Mouse (Mus musculus) adrenal gland, adult 2 months (tissue): Measurements from ENCODE around the gene Ptprg. TPM values are rescaled to one million over a fixed set of nuclear protein-coding genes. Genes with fewer than 3 reads are reported as not detected.

Experiments
- DNase-seq: peaks from one replicate; pipeline ENCODE4 v3.0.0; 2021
- polyA plus RNA-seq: library from polyadenylated mRNA; depleted of rRNA; stranded (reverse); fragments of >200 nt; gene quantifications from 2 replicates; pipeline ENCODE4 v1.2.3, GENCODE M21; 2012
- total RNA-seq, 2 experiments: library from RNA; stranded (reverse); gene quantifications; 2 replicates each; pipeline ENCODE4 v1.2.3; 2021

The Ptprg gene
- total and polyA plus RNA-seq, 3 experiments: 92.6 to 130 (median 116) TPM

DNA sequence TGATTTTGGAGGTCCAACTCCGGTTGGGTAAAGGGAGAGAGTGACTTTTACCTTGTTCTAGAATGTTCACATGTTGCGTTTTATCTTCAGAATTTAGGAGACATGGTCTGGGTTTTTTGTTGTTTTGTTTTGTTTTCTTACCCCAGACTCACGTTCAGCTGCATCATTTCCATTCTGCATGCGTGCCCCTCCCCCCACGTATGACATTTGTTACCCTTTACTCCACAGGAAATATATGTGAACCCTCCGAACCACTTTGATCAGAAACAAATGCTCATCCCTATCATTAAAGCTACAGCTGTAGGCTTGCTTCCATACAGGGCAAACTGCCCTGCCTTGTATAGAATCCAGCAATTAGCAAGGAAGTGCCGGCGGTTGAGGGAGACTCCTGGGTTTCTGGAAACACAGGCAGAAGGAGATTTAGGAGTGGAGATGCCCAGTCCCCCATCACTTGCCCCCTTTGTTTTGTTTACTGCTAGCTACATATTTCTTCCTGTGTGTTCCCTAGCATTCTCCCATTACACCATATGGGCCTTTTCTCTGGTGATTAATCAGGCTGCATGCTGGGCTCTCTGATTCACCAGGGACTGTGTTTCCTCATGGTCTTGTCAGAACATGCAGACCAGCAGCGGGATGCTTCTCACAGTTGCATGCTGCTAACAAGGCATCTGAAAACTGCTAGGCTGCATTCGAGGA, 130.2 kb downstream of the Ptprg start:
- DNase-seq: peak; percentile 24

DNA sequence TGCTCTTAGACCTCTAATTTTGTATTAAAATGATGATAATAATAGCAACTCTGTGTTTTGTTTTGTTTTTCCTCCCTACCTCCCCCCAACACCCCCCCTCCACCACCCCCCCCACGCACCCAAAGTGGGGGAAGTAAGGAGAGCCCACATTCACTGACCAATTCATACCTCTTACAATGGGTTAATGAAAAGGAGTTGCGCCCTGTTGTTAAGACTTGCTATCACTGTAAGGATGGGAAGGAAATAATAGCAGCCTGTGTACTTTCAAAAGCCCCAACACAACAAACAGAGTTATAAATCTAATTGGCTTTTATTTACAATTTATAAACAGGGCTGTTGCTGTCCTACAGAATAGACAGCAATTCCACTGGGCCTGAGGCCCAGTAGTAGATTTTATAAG, 130.8 kb downstream of the Ptprg start:
- DNase-seq: no peak

DNA sequence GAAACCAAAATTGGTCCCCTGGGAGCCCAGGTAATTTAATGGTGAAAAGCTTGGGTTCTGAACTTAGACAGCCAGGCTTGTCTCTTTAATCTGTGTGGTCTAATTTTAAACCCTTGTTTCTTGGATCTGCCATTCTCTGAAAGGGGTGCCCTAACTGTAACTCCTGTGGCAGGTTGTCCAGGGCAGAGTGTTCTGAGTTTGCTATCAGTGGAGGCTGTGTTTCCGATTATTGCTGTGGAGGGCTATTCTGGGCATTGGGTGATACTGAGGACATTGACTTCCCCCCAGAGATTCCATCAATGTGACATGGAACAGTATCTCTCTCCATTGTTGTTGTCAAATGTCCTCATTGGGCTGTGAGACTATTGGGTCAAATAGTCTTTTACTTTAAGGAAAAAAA, 134.2 kb downstream of the Ptprg start:
- DNase-seq: no peak

DNA sequence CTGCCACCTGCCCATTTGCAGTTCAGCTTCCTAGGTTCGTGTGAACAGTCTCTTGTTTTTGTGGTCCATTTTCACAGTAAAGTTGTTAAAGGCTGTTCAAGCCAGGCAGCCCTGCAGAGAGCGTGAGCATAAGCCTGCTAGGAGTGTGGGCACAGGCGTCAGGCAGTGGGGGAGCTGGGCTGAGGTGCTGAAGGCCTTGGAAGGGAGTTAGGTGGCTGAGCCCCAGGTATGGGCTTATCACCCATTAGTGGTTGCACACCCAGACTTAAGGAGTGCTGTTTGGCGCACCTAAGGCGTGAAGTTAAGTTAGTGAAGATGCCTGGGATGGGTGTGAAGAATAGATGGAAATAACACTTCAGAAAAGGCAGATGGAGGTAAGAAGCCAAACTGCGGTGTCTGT, 134.8 kb downstream of the Ptprg start:
- DNase-seq: no peak

DNA sequence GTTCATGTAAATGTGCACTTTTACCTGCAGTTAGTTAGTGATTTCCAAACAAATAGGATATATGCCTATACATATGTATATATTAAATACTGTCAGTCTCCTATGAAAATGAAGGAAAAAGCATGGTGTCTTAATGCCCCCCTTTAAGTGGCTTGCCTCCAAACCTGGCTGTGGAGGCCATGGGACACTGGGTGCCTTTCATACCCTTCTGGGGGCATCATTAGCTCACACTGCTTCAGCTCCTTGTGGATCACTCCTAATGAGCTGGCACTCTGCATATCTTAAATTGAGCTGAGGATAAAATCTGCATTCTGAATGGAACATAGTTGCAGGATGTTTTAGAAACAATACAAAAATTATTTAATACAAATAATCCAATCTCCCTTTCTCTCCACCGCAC, 136.7 kb downstream of the Ptprg start:
- DNase-seq: no peak

DNA sequence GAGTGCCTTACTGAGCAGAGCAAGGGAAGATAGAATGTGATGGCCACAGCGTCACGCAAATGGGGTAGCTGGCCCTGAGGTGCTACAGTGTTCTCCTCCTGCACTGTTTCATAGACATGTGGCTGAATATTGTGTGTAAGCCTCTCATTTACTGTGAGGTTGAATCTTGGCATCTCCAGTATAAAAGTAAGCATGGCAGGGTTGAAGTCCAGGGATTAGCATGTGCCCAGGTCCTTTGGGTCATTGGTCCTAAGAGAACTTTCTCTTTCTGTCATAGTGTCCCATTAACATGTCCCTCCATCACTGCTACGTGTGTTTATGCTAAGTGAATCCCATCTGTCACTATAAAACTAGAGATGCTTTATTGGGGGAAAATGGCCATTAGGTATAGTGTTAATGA, 138.2 kb downstream of the Ptprg start:
- no peak for DNase-seq

DNA sequence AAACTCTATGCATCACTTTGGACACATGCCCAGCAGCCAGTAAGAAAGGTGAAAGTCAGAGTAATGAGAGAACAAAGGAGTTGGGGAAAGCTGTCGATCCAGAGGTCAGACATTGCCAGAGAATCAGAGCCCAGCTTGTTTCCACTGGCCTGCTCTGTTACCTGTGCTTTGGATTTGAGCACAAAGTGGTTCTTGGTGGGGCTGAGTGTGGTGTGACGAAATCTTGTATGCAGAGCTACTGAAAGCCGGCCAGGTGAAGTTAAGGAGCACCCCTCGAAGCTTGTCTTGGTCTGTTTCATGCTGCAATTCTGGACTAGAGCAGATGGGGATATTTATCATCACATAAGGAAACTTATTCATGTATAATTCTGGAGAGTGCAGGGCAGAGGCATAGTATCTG, 145.5 kb downstream of the Ptprg start:
- no peak for DNase-seq

DNA sequence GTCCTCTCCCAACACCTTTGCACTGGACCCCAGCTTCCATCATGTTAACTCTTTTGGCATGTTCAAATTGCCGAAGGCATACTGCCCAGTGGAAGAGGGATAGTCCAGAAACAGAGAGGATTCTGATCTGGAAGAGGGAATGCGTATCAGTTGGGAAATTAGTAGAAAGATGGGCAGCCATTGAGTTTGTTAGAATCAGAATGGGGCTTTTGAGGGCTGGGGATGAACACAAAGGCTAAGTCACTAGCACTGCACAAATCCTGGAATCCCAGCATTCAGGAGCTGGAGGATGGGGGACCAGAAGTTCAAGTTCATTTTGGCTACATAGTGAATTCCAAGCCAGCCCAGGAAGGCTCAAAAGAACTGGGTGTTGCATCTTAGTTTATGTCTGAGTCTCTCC, 146.3 kb downstream of the Ptprg start:
- DNase-seq: no peak

DNA sequence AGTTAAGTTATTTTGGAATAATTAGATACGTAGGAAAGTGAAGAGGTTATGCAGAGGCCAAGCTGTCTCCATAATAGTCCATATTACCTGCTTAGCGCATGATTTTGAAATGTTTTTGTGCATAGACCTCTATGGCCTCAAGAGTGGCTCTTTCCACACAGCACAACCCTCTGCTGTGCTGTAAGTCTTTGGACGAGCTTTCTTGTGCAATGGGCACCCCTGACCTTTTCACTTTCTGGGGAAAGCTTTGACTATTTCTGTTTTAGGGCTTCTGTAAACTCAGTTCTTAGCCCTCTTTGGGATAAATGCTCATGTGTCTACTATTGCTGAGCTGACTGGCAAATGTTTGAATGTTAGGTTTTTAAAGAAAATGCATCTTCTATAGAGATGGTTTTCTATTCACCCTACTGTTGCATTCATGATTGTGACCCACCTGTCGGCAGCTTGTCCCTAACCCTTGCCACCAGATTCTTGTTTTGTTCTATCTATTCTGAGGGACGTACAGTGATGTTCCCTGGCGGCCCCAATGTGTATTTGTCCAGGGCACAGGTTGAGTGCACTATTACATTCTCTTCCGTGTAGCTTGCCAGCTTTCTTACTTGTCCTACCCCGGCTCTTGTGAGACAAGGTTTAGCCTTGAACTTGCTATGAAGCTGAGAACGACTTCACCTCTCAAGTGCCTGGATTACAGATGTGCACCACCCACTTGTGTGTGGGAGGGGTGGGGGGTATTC, 148.4 kb downstream of the Ptprg start:
- no peak for DNase-seq

DNA sequence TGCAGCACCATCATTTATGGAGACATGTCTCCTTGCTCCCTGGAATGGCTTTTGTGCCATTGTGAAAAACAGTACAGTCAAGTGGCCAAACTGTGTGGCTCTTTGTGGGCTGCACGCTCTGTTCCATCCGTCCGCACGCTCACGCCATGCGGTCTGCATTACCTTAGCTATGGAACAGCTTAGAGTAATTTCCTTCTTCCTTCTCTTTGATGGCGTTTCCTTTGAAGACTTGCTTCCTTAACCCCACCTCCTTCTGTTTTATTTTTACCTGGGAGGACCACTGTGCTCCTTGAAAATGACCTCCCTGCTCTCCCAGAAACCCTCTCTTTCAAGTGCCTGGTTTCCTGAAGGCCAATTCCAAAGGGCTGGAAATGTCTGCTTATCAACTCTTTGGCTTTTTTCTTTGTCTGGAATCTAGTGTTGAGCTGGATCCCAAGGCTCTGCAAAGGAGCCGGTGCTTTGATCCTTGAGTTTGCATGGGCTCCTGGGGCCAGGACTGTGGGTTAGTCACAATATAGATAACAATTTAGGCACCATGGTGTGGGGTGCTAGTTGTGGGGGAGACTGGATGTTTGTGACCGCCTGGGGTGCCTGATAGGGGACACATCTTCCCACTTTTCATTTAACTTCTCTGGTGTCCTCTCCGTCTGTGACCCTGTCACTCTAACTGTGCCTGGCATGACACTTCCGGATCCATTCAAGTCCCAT, 149.6 kb downstream of the Ptprg start:
- DNase-seq: no peak

DNA sequence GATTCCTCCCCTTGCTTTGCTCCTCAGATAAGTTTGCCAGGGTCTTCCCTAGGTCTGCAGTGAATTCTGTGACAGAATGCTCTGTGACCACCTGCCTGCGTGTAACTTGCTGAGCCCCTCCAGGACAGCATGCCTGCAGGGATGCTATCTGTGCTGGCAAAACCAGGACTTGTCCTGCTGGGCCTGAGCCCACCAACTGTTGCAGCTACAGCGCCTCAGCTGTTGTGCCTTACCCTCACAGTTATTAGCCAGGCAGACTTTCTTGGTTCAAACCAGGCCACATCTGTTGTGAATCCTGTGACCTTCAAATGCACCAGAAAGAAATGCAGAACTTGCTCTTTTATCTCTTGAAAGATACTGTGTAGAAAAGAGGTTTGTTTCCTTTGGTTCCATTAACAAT, 151.5 kb downstream of the Ptprg start:
- DNase-seq: no peak

DNA sequence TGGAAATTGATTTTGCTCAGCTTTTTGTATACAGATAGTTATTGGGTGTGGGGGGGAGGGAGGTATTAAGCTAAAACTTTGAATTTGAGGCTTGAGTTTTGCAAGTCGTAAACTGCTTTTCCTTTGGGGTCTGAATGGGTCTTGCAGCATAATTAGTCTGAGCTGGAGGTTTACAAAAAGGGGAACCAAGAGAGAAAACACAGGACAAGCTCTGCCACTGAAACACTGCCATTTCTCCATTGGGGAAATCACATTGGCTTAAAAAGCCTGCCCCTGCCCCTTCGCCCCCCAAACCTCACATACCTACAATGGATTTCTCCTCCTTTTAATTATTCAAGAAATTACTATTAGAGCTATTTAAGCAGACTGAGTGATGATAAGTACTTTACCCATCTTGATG, 156.0 kb downstream of the Ptprg start:
- no peak for DNase-seq

DNA sequence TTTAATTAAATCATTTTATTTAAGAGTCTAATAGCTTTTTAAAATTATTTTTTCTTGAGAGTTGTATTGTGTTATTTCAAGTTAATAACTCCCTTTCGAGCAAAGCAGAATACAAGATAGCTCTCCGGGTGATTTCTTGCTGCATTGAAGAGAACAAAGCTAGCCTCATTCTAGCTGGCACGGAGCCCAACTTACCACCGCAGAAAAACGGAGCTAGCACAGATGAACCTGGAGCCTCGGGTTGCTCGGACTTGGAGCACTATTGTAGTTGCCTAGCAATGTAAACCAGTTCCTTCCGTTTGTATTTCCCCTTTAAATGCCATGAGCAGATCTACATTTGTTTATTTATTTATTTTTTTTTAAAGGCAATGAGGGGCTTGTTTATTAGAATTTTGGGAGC, 156.5 kb downstream of the Ptprg start:
- DNase-seq: no peak

DNA sequence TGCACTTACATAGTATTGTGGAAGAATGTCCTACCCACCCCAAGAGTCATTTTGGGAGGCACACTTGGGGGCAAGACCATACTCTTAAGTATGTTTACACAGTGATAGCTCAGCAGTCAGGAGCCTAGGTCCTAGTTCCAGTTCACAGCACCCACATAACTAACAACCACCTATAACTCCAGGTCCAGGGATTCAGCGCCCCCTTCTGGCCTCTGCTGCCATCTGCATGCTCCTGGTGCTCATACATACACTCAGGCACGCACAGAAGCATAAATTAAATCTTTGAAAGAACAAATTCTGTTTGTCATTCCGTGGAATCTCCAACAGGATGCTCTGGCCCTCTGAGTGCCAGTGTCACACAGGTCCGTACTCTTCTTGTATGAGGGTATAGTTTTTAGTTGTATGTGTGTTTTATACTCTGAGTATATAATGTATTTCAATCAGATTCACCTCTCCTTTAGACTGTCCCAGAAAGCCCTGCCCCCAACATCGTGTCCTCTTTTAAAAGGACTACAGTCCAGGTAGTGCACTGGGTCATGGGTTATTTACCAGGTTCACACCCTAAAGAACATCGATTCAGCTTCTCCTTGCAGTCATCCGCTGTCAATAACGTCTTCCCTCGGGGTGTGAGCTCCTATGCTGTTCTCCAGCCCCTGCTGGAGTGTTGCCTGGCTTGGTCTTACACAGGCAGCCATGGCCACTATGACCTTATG, 157.2 kb downstream of the Ptprg start:
- DNase-seq: no peak

DNA sequence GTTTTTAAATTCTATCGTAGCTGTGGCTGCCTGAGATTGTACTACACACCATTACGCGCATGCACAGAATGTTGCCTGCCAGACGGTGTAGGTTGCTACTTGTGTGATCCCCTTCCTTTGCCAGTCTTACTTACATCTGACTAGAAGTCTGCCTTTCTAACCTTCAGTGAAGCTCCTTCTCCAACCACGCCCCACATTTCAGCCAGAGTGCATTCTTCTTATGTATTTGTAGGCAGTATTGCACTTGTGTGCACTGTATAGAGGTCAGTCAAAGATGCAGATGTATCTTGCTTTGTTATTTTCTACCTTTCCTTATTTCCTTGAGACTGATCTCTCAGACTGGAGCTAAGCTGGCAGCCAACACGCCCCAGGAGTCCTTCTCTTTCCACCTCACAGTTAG, 158.8 kb downstream of the Ptprg start:
- DNase-seq: no peak

DNA sequence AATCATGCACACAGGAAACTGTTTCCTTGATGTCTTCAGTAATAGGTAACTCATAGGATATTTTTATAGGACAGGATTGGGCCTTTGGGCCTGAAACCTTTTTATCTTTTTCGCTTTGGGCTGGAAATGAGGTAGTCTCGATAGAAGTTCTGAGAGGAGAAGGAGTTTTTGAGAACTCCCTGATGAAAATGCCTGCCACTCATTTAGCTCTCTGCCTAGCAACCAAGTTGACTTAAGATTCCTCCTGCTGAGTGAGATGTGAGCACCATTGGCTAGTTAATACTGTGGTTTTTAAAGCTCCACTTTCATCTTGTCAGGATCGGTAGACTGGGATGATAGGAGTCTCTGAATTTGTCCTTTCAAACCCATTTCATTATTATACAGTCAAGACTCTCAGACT, 162.9 kb downstream of the Ptprg start:
- DNase-seq: no peak

DNA sequence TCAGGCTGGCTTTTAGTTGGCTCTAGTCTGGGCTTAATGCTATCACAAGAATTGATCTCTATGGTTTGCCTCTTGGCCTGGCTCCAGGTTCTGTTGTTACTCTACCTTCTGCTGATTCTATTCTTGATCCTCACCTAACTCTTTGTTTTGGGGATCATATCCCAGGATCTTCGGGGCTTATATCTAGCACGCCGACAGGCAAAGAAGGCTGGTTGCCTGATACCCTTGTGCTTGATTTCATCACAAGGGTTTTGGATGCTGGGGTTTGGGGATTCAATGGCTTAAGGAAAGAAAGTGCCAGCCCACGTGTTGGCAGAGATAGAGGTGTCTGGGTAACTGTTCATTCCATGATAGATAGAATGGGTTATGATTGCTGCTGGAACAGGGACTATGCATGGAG, 164.9 kb downstream of the Ptprg start:
- no peak for DNase-seq

DNA sequence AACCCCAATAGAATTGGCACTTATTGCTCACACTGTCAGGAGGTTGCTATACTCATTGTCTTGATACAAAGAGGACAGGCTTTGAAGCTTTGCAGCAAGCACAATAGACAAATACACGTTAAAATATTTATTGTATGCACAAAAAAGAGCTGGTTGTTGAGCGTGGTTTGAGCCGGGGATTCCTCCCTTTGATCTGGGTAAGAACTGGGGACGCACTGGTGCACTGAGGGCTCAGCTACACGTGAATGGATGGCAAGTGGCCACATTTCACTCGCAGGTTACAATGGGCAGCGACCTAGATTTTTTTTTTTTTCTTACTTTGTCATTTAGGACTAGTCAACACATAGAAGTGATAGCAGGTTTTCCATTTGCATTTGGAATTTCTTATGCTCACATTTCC, 165.9 kb downstream of the Ptprg start:
- no peak for DNase-seq

DNA sequence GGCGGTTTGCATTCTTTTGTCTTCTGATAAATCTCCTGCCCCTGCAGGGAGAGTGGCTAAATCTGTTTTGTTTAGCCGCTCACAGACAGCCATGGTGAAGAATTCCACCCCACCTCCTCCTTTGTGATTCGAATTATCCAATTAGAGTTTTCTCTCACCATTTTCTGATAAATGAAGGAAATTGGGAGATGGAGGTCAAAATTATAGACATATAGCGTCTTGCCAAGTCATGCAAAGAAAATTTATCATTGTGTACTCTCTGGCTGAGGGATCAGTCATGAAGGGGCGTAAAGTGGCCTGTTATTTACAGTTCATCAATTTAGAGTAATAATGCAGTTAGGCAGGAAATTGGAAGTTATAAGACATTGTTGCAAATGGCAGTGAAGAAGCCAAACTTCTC, 168.8 kb downstream of the Ptprg start:
- DNase-seq: no peak

DNA sequence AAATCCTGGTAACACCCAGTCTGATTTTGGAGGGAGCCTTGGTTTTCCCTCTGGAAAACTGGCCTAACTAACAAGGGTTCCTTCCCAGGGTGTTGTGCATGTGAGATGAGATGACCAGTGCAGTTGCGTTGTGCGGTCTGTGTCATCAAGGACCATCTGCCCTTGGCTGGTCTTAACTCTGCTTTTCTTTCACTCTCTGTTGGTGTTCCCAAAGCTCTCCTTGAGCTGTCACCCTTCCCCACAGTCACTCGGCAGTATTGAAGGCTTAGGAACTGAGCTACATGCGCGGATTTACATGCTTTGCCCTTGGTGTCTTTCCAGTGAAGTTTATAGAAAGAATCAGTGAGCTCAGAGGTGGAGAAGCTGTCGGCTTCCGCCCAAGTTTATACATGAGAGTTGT, 170.5 kb downstream of the Ptprg start:
- DNase-seq: peak; percentile 65

DNA sequence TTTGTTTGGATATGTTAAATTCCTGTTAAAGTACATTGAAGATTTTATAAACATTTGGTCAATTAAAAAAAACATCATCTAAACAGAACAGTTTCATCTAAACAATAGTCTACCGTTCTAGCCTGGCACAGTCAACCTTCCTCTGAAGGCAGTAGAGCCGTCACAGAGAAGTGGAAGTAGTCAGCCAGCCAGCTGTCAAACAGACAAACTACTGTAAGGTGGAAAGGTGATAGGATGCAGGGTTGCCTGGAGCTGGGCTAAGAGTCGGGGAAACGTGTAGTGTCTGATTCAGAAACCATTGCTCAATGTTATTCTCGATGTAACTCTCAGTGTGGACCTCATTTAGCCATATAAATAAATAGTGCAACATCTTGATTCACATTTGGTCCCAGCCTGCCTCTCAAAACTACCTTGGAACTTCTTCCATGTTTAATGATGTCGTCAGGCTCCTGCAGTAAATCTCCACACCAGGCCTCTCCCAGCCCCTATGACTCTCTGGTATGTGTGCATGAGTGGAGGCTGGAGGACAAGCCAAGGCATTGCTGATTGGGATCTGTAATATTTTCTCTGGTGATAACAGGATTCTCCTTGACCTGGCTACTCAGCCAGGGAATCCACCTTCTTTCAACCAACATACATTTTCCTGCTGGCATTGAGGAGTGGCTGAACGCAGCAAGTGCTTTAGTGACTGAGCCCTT, 178.0 kb downstream of the Ptprg start:
- peak; percentile 63 for DNase-seq

DNA sequence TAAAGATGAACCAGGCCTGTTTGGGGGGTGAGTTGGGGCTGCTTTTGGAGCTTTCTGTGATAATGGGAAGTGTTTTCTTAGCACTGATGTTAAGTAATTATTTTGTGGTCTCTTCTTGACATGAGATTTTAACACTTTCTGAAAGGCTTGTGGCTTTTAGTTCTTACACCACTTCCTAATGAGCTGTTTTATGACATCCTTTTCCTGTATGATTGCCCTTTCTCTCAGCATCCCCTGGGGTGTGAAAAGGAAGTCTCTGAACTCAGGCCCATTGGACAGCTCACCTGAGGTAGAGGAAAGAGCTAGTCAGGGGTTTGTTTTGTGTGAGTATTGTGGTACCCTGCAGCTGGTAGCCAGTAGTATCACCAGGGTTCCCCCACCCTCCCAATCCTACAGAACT, 179.0 kb downstream of the Ptprg start:
- DNase-seq: no peak
